Mouse (Mus musculus): ENCODE results near the gene Dbi.

Dbi gene

GRCm38 (mm10) chr1:120120969-120121811 is at the start of gene Dbi, which contains the start of gene 3110009E18Rik:
Gene Dbi, minus strand, starts transcription at chr1:120121078.
Gene 3110009E18Rik, plus strand, starts transcription at chr1:120121187.
- DNase-seq = peak; percentile 99 to 100

GRCm38 (mm10) chr1:120170307-120170706 is 49.4 kb upstream of the Dbi start:
- DNase-seq = no peak

- DNase-seq = no peak
Measured at GRCm38 (mm10) chr1:120168674-120169073, 47.8 kb upstream of the Dbi start.

- no peak for DNase-seq
Measured at GRCm38 (mm10) chr1:120168016-120168415, 47.1 kb upstream of the Dbi start.

- no peak for DNase-seq
Measured at GRCm38 (mm10) chr1:120162616-120163015, 41.7 kb upstream of the Dbi start.

GRCm38 (mm10) chr1:120161502-120161901 is 40.6 kb upstream of the Dbi start:
- no peak for DNase-seq

- DNase-seq = no peak
Measured at GRCm38 (mm10) chr1:120158474-120159127, 37.7 kb upstream of the Dbi start.

- peak in 1 of 2 experiments; percentile 42 for DNase-seq
Measured at GRCm38 (mm10) chr1:120155325-120155724, 34.4 kb upstream of the Dbi start.

GRCm38 (mm10) chr1:120154232-120154631 is 33.4 kb upstream of the Dbi start:
- DNase-seq = peak in 1 of 2 experiments; percentile 59

- peak in 1 of 2 experiments; percentile 30 for DNase-seq
Measured at GRCm38 (mm10) chr1:120146994-120147393, 26.1 kb upstream of the Dbi start.

GRCm38 (mm10) chr1:120145527-120146216 is 24.8 kb upstream of the Dbi start:
- DNase-seq = no peak

GRCm38 (mm10) chr1:120142551-120142950 is 21.7 kb upstream of the Dbi start:
- DNase-seq = peak; percentile 77 to 81

- DNase-seq = peak in 1 of 2 experiments; percentile 8
Measured at GRCm38 (mm10) chr1:120140144-120140693, 19.3 kb upstream of the Dbi start.

GRCm38 (mm10) chr1:120138923-120139540 is 18.2 kb upstream of the Dbi start:
- no peak for DNase-seq

GRCm38 (mm10) chr1:120135934-120136786 is 15.3 kb upstream of the Dbi start:
- DNase-seq = peak in 1 of 2 experiments; percentile 16

- no peak for DNase-seq
Measured at GRCm38 (mm10) chr1:120132376-120132775, 11.5 kb upstream of the Dbi start.

- DNase-seq = peak; percentile 20 to 60
Measured at GRCm38 (mm10) chr1:120126318-120126717, 5.4 kb upstream of the Dbi start.

- peak in 1 of 2 experiments; percentile 24 for DNase-seq
Measured at GRCm38 (mm10) chr1:120125471-120125870, 4.6 kb upstream of the Dbi start.

GRCm38 (mm10) chr1:120124839-120125238 is 4.0 kb upstream of the Dbi start:
- peak; percentile 31 to 65 for DNase-seq

- no peak for DNase-seq
Measured at GRCm38 (mm10) chr1:120122634-120123383, 1.9 kb upstream of the Dbi start.

Data from kidney, postnatal 25 days (tissue).